ENCODE assay signal across 10 mouse cellular contexts in the genomic region with DNA sequence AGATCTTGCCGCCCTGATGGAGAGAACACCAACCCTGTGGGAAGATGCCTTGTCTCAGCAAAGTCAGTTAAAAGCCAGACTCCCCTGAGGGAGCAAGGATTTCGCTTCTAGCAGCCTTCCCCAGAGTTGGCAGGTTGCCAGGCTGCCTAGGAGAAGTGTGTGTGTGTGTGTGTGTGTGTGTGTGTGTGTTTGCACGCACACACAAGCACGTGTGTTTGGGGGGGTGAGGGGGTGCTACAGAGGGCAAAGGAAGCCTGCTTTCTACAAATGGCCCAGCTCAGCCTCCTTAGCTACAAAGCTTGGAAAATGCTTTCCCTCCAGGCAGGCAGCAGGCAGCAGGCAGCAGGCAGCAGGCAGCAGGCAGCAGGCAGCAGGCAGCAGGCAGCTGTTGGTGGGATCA. TPM values are rescaled to one million over a fixed set of nuclear protein-coding genes. Genes with fewer than 3 reads are reported as not detected.
DNase-seq lines count a peak whose midpoint lies in the region; ATAC-seq and TF ChIP-seq lines count a peak whose summit lies in the region.
"Had no signal": no experiment of that assay in that cellular context is flagged by ENCODE, and none has a peak within 500 bp of the region (broad histone marks: within the 10 kb centered on the region; RNA-seq: fewer than 3 reads in every experiment).

No protein-coding gene starts in this region.

- TF ChIP-seq CTCF in G1E (IDR thresholded peaks at IDR 0.05; ENCODE audit: low read depth, low read length), result no peak

- 5% methylated on average over 4 of the region's 4 CpGs for WGBS in embryonic facial prominence, embryonic 11.5 days
- 0% methylated on average over 4 of the region's 4 CpGs for WGBS in hindbrain, embryonic 14.5 days
- WGBS in liver, embryonic 11.5 days, result 16% methylated on average over 4 of the region's 4 CpGs
- WGBS in neural tube, embryonic 13.5 days, result 3% methylated on average over 4 of the region's 4 CpGs

- peaks cover 98% of the 10 kb centered on the region for H3K4me1 ChIP-seq in G1E (ENCODE audit: insufficient read depth, low read depth, low read length)
- H3K4me1 ChIP-seq in embryonic facial prominence, embryonic 11.5 days (ENCODE audit: control insufficient read depth, insufficient read depth, low read length), result peaks cover 15% of the 10 kb centered on the region
- H3K4me1 ChIP-seq in hindbrain, embryonic 14.5 days (replicated peaks; ENCODE audit: control insufficient read depth, insufficient read depth, low read length), result peaks cover 88% of the 10 kb centered on the region
- H3K4me1 ChIP-seq in liver, embryonic 11.5 days (replicated peaks; ENCODE audit: control insufficient read depth, insufficient read depth, low read length), result peaks cover 94% of the 10 kb centered on the region
- H3K4me1 ChIP-seq in neural tube, embryonic 13.5 days (replicated peaks), result peaks cover 100% of the 10 kb centered on the region

- H3K27me3 ChIP-seq in G1E (ENCODE audit: insufficient read depth, low read length), result no peaks in the 10 kb centered on the region
- no peaks in the 10 kb centered on the region for H3K27me3 ChIP-seq in embryonic facial prominence, embryonic 11.5 days (ENCODE audit: control insufficient read depth, insufficient read depth, low read length)
- no peaks in the 10 kb centered on the region for H3K27me3 ChIP-seq in hindbrain, embryonic 14.5 days (ENCODE audit: control insufficient read depth, insufficient read depth, low read length)
- no peaks in the 10 kb centered on the region for H3K27me3 ChIP-seq in liver, embryonic 11.5 days (replicated peaks; ENCODE audit: control insufficient read depth, insufficient read depth, low read length)
- H3K27me3 ChIP-seq in neural tube, embryonic 13.5 days, result no peaks in the 10 kb centered on the region
- H3K27me3 ChIP-seq: Patski had no signal

- H3K4me2 ChIP-seq in embryonic facial prominence, embryonic 11.5 days (ENCODE audit: low read depth, low read length), result no peak overlapping the region
- peak overlapping the region; percentile 30 for H3K4me2 ChIP-seq in hindbrain, embryonic 14.5 days (replicated peaks)
- H3K4me2 ChIP-seq in liver, embryonic 11.5 days, result peak overlapping the region; percentile 1
- peak overlapping the region; percentile 77 for H3K4me2 ChIP-seq in neural tube, embryonic 13.5 days

- H3K36me3 ChIP-seq in G1E (replicated peaks), result peaks cover 47% of the 10 kb centered on the region
- no peaks in the 10 kb centered on the region for H3K36me3 ChIP-seq in embryonic facial prominence, embryonic 11.5 days (replicated peaks; ENCODE audit: control insufficient read depth, insufficient read depth, low read depth, low read length)
- no peaks in the 10 kb centered on the region for H3K36me3 ChIP-seq in hindbrain, embryonic 14.5 days (replicated peaks; ENCODE audit: control insufficient read depth, insufficient read depth)
- H3K36me3 ChIP-seq in liver, embryonic 11.5 days (ENCODE audit: control insufficient read depth, insufficient read depth, low read length), result no peaks in the 10 kb centered on the region
- no peaks in the 10 kb centered on the region for H3K36me3 ChIP-seq in neural tube, embryonic 13.5 days

- peak; percentile 92 for DNase-seq in heart, adult 11 months
- DNase-seq in heart, adult 9 months (ENCODE audit: low spot score in 2 of 2), result no peak
- no peak for DNase-seq in G1E (ENCODE audit: low spot score)
- peak; percentile 79 for DNase-seq in embryonic facial prominence, embryonic 11.5 days (ENCODE audit: low spot score)
- peak; percentile 76 for DNase-seq in hindbrain, embryonic 14.5 days (ENCODE audit: low spot score)
- DNase-seq in liver, embryonic 11.5 days (ENCODE audit: low spot score), result no peak

- H3K27ac ChIP-seq in embryonic facial prominence, embryonic 11.5 days (replicated peaks; ENCODE audit: low read depth, low read length), result peak overlapping the region; percentile 52
- peak overlapping the region; percentile 47 for H3K27ac ChIP-seq in hindbrain, embryonic 14.5 days
- peak overlapping the region; percentile 53 for H3K27ac ChIP-seq in liver, embryonic 11.5 days (ENCODE audit: low read depth, low read length)
- peak overlapping the region; percentile 71 for H3K27ac ChIP-seq in neural tube, embryonic 13.5 days (replicated peaks)
- H3K27ac ChIP-seq: heart, adult 2 months had no signal

- no peak overlapping the region for H3K9ac ChIP-seq in embryonic facial prominence, embryonic 11.5 days (replicated peaks; ENCODE audit: low read length)
- H3K9ac ChIP-seq in hindbrain, embryonic 14.5 days, result 0 out of 2 replicates have a peak overlapping the region, but pooled peaks have one; percentile 31
- H3K9ac ChIP-seq in liver, embryonic 11.5 days (ENCODE audit: low read depth, low read length), result peak overlapping the region; percentile 15; the same call in 1 of the 2 replicates
- H3K9ac ChIP-seq in neural tube, embryonic 13.5 days, result peak overlapping the region; percentile 46; the same call in 1 of the 2 replicates

- H3K9me3 ChIP-seq in G1E (replicated peaks), result no peaks in the 10 kb centered on the region
- no peaks in the 10 kb centered on the region for H3K9me3 ChIP-seq in embryonic facial prominence, embryonic 11.5 days (replicated peaks; ENCODE audit: control insufficient read depth, low read length)
- no peaks in the 10 kb centered on the region for H3K9me3 ChIP-seq in hindbrain, embryonic 14.5 days (ENCODE audit: control insufficient read depth, low read length)
- H3K9me3 ChIP-seq in liver, embryonic 11.5 days (ENCODE audit: control insufficient read depth, low read length), result no peaks in the 10 kb centered on the region
- no peaks in the 10 kb centered on the region for H3K9me3 ChIP-seq in neural tube, embryonic 13.5 days

- ATAC-seq in G1E (ENCODE audit: extremely low read depth, insufficient number of reproducible peaks, low FRiP score, poor library complexity, severe bottlenecking), result no peak
- ATAC-seq in embryonic facial prominence, embryonic 11.5 days (replicated peaks; ENCODE audit: insufficient number of reproducible peaks, low FRiP score, low TSS enrichment, low read depth), result no peak
- ATAC-seq in hindbrain, embryonic 14.5 days (ENCODE audit: low FRiP score), result no peak
- ATAC-seq in liver, embryonic 11.5 days (replicated peaks; ENCODE audit: low FRiP score), result no peak
- 0 out of 2 replicates have a peak, but pooled peaks have one; percentile 4 for ATAC-seq in neural tube, embryonic 13.5 days (ENCODE audit: low read depth)
- ATAC-seq in monocyte, adult 5-6 weeks (replicated peaks; ENCODE audit: insufficient number of reproducible peaks, low FRiP score, low TSS enrichment, poor library complexity, severe bottlenecking), result no peak

- peak overlapping the region; percentile 49; the same call in 1 of the 2 replicates for H3K4me3 ChIP-seq in G1E (ENCODE audit: low read depth, low read length)
- H3K4me3 ChIP-seq in embryonic facial prominence, embryonic 11.5 days (ENCODE audit: low read depth, low read length), result no peak overlapping the region
- H3K4me3 ChIP-seq in hindbrain, embryonic 14.5 days (replicated peaks; ENCODE audit: low read length), result no peak overlapping the region
- no peak overlapping the region for H3K4me3 ChIP-seq in liver, embryonic 11.5 days (ENCODE audit: low read depth, low read length)
- peak overlapping the region; percentile 12 for H3K4me3 ChIP-seq in neural tube, embryonic 13.5 days
- H3K4me3 ChIP-seq: heart, adult 2 months had no signal

RNA-seq across cellular contexts. Expression of a gene that starts 6.4 kb away (rescaled TPM):
- total RNA-seq in G1E (2014; fragmentation: Nextera tagmentation) (46.2 and 51.9 TPM in 2 replicates), G1E (2017) (11.3 and 13.2 TPM in 2 replicates)
- 32.5 and 36.7 TPM in 2 replicates for polyA plus RNA-seq in G1E (2012)
- polyA plus RNA-seq in embryonic facial prominence, embryonic 11.5 days (2014; fragmentation: Nextera tagmentation; extraction: Ambion mirVana), result 6.9 and 8.0 TPM in 2 replicates
- 49.4 and 51.7 TPM in 2 replicates for polyA plus RNA-seq in hindbrain, embryonic 14.5 days (2014; fragmentation: Nextera tagmentation; extraction: Ambion mirVana)
- 3.6 and 4.8 TPM in 2 replicates for polyA plus RNA-seq in liver, embryonic 11.5 days (2014; fragmentation: Nextera tagmentation; extraction: Ambion mirVana)
- polyA plus RNA-seq in neural tube, embryonic 13.5 days (2015; fragmentation: Nextera tagmentation; extraction: Ambion mirVana), result 34.6 and 41.7 TPM in 2 replicates
- total RNA-seq in monocyte, adult 5-6 weeks (2017), result 77.9 to 156 TPM (median 101 TPM) in 3 replicates

Comparison
In these comparisons a context has a peak if more than half of its experiments do, and no peak if none do; other contexts are left out.
1. DNase-seq: peak in heart, adult 11 months (single experiment), embryonic facial prominence, embryonic 11.5 days (single experiment) and hindbrain, embryonic 14.5 days (single experiment); none in heart, adult 9 months (0 of 2), G1E (single experiment) and liver, embryonic 11.5 days (single experiment).
2. H3K4me3 ChIP-seq: peak in G1E (single experiment) and neural tube, embryonic 13.5 days (single experiment); none in embryonic facial prominence, embryonic 11.5 days (single experiment), hindbrain, embryonic 14.5 days (single experiment) and liver, embryonic 11.5 days (single experiment).
3. Peak in every context shown above with its lines, with median percentiles within 50 percentile points of each other: H3K27ac ChIP-seq.